Mouse (Mus musculus): ENCODE data around the gene Serpinf1.

DNA sequence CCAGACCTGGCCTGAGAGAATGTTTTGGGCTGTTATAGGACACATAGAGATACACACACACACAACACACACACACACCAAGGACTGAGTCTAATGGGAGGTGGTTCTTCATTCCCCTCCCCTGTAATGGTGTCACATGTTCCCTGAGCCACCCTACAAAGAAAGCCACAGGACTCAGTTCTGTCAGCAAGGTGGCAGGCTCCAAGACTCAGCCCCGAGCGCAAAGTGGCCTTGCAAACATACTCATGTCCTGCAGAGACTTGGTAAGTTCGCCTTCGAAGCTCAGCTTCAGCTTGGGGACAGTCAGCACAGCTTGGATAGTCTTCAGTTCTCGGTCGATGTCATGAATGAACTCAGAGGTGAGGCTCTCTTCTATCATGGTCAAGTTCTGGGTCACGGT lies 11.9 kb downstream of the Serpinf1 start:
- no peak for TF ChIP-seq CTCF (IDR thresholded peaks at IDR 0.05; ENCODE audit: extremely low read depth, insufficient read depth, low read length)
- no peak for TF ChIP-seq POLR2A (IDR thresholded peaks at IDR 0.05; ENCODE audit: extremely low read depth, insufficient read depth, low read length)

Data from cortical plate, adult 2 months (tissue).